Mouse (Mus musculus) retina, postnatal 7 days (tissue): ENCODE measurements around the gene P3h3.

ENCODE experiments used
- DNase-seq: peaks from one replicate; pipeline ENCODE4 v3.0.0-alpha.2; 2012; ENCODE audit warnings: low read depth, low spot score

The P3h3 gene

DNA sequence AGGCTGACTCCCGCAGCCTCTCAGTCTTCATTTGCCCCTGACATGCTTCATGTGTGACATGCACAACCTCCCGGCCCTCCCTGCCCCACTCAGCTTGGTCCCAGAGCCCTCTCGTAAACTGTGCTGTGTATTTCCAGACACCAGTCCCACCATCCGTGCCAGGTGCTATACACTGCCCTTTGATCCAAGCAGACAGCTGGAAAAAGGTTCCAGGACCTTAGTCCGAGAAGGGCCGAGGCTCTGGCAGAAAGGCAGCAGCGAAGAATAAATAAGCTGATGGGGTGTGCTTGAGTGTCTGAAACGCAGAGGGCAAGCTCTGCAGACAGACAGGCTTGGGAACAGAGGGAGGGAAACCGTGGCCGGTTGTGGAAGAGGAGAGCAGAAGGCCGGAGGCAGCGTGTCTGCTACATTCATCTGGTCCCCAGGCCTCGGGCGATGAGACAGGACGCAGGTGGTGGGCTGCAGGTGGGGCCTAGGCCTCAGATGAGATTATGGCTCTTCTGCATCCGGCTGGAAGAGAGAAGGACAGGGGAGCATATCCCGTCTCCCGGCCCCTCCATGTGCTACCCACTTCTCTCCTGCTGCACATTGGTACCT lies 8.3 kb upstream of the P3h3 start:
- no peak for DNase-seq

DNA sequence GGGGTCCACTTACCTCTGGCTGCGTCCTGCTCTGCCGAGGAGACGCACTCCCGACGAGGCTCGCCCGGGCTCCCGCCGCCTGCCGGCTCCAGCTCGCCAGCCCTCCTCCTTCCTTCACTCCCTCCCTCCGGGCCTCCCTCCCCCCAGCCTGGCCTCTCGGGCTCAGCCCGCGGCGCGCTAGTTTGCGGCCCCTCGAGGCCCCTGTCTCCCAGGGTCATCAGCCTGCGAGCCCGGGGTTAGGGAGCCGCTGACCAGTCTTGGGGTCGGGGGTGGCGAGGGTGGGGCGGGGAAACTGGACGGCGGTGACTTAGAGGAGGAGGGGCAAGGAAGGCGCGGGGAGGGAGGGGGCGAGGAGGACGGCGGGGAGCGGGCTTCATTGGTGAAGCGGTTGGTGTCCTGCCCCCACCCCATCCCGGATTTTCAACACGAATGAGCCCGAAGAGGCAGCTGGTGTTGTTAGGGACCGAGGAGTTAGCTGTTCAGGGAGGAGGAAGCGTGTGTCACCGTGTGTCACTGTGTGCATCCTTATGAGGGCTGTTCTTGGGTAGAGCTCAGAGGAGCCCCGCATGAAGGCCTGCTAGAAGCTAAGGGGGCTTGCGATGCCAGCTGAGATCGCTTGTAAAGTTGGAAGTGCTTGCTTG lies 6.2 kb upstream of the P3h3 start, which contains the start of gene Gpr162:
Gpr162 (minus strand) TSS at position 326 of the 641 bp plus-strand sequence.
- no peak for DNase-seq

DNA sequence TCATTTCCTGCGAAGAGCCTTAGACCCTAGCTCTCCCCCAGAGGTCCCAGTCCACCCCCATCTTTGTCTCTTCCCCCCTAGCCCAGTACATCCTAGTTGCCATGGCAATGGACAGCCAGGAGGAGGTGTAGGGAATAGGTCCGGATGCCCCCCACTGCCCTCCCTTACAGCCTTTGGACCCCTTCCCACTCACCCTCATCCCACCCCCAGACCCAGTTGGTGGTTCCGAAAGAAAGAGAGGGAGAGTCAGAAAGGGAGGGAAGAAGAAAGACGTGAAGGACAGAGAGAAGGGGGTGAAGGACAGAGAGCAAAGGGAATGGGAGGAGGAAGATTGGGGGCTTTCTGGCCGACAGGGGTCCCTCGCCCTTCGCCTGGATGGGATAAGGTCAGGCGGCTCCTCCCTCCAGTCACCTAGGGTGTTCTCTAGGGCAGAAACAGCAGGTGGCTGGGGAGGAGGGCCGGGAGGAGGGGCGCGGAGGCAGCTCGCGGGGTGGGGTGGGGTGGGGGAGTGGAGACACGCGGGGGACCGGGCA lies 5.6 kb upstream of the P3h3 start:
- no peak for DNase-seq

DNA sequence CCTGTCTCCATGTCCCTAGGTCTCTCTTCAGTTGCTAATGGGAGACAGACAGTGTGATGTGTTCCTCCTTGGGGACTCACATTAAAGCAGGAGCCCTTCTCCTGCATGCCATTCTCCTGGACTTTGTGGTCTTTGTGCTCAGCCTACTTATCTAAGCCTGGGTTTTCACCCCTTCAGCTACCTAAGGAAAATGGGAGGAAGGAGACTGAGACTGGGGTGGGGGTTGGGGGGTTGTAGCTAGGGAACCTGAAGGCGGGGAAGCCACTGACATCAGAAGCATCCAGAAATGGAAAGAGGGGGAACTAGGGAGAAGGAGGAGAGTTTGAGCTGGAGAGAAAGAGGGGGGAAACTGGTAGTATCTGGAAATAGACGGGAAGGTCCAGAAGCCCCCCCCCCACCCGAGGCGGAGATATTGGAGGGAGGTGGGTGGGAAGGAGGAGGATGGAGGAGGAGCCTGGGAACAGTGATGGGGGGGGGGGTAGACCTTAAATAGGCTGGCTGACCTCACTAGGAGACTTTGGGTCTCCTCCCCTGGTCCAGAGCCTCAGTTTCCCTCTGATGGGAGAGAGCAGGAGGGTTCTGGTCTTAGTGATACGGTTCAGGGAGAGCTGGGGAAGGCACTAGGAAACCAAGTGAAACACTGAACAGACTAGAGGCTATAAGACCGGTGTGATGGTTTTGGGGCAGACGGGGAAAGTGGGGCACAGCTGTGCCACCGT lies 5.0 kb upstream of the P3h3 start:
- DNase-seq: no peak

DNA sequence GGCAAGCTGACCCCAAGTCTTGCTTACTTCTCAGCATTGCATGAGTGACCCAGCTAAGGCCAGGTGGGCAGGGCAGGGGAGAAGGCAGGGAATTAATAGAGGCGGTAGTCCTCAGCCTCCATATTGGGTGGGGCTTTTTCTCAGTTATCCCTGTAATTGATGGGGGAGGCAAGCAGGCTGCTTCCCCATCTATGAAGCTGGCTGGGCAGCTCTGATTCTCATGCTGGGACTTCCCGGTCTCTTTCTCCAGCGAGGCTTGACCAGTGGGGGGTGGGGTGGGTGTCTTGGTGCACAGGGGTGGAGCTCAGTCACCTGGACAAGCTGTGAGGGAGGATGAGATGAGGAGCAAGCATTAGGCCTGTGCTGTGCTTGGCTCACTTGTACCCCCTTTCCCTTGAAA lies 4.2 kb upstream of the P3h3 start:
- DNase-seq: no peak

DNA sequence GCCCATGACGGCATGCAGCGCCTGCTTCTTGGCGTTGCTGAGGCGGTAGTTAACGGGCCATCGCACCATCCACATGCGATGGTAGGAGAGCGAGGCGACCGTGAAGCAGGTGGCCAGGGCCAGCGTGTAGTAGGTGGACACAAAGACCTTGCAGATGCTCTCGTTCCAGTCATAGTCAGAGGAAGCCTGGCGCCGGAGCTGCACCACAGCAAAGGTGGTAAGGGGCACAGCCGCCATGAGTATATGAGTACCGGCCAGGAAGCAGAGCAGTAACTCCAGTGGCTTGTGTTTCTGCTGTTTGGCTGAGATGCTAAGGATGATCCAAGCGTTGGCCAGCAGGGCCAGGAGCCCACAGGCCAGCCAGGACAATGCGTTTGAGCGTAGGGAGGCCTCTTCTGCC lies 3.7 kb upstream of the P3h3 start:
- no peak for DNase-seq

DNA sequence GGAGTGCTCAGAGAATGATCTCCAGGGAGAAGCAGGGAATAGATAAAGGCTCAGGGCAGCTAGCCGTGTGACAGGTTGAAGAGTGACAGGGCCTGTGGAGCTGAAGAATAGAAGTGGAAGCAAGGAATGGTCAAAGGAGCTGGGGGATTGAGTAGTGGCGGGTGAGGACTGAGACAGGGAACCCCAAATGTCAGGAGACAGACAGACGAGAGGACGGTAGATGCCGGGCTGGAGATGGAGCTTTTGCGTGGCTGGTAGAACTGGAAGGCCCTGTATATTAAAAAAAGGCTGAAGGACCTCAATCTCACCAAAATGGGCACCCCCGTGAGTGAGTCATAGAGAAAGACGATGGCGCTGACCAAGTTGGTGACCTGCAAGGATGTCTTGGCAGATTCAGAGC lies 3.0 kb upstream of the P3h3 start:
- no peak for DNase-seq

DNA sequence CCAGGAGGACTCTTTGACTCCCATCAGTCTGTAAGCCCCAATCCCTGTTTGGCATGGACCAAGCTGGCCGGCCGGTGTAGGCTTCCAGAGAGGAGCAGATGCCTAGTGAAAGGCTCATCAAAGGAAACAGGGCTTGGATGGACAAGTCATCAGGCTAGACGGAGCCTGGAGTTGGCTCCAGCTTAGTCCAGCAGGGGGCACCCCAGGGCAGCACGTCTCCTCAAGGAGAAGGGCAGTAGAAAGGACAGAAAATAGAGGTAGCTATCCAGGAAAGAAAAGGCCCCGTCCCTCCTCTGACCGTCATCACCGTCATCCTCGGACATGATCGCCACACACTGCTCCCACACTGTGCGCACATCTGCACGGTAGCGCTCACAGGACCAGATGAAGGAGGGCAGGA lies 2.2 kb upstream of the P3h3 start:
- peak; percentile 81 for DNase-seq

DNA sequence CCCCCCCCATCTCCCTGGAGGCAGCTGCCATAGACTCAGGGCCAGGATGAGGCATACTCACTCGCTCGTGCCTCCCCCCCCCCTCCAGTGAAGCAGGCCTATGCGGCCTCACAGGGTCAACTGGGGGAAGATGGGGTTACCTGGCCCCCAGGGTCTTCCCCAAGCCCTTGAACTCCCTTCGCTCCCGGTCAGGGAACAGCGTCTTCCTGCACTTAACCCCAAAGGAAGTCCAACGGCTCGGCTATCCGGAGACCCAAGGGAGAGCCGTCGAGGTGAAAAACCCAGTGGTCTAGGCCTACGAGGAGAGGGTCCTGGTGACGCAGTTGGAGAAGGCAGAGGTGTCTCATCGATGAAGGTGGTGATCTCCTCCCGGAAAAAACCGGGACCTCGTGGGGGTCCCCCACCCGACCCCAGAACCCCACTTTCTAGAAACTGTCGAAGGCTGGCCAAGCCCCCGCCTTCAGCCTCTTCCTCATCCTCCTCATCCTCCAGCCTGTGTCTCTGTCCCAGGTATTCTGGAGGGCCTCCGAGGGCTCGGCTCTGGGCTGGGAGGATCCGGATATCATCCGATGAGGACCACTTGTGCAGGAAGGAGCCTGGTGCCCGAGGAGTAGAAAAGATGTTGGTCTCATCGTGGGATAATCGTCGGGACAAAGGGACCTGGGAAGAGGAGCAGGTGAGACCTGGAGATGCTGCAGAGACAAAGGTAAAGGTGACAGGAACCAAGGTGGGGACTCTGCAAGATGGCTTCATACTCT lies 1.2 kb upstream of the P3h3 start:
- no peak for DNase-seq

DNA sequence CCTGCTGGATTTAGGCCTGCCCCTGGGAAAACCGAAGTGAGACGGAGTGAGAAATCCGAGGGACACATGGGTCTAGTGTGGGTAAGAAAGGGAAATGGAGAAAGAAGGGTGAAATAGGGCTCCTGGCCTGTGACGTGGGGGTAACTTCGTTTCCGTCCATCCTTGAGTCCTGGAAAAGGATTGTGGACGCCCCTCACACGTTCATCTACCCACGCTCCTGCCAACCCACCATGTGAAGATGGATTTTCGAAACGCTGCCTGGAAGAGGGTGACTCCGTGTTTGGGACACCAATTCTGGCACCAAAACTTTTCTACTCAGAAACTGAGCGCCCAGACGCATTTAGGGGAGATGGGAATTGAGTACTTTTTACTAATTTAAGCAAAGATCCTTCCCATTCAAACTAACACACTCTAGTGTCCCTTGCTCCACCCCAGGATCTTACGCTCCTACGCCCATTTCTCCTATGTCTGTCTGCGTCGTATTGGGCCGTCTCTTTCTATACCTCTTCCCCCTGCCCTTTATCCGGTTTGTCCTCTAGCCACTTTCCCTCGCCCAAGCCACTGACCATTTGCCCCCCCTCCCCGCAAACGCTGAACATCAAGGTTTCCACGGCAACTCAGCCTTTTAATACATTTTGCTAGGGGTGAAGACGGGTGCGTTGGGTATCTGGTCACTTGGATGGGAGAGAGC lies 433 bp upstream of the P3h3 start:
- DNase-seq: no peak

DNA sequence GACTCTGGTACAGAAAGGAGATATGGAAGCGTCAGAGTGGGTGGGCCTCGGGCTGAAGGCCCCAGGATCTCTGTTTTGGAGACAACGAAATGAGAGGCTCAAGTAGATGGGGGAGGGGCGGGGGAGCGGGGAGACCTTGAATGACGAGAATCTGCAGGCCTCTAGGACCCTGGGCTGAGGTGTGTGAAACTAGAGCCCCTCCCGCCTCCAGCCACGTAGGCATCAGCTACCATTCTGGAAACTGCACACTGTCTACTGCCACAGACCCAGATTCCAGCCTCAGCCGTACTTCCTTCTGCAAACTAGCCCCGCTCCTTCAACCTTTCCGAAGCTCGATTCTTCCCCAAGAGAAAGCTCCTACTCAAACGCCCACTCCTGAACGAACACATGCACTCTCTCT lies 1.2 kb downstream of the P3h3 start:
- DNase-seq: no peak

DNA sequence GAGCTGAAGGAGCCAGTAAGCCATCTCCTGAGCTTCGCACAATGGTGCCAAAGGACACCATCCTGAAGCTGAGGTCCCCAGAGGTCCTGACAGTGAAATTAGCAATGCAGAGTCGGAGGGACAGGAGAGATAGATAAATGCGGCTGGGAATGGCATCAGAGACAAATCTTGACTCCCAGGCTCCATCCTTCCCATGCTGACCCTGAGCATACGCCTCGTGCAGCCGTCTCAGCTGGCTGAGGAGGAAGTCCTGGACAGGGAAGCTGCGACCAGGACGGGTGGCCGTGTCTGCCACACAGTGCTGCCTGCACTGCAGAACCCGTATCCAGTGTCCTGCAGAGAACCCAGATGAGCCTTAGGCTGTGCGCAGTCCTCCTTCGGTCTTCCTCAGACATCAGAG lies 2.9 kb downstream of the P3h3 start:
- DNase-seq: no peak

DNA sequence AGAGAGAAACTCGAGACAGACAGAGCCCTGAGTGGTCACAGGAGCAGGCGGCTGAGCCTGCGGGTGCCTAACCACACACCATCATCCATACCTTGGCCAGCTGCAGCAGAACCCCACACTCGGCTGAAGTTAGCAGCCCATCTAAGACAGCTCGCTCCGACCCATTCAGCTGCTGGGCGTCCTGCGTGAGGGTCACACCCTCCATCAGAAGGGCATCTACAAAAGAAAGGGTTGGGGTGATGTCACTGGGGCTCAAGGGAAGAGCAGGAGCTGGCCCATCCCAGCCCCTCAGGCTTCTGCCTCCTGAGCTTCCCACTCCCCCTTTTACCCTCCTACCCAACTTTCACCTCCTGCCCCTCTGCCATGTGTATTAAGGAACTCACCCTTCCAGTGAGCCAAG lies 7.0 kb downstream of the P3h3 start:
- no peak for DNase-seq

DNA sequence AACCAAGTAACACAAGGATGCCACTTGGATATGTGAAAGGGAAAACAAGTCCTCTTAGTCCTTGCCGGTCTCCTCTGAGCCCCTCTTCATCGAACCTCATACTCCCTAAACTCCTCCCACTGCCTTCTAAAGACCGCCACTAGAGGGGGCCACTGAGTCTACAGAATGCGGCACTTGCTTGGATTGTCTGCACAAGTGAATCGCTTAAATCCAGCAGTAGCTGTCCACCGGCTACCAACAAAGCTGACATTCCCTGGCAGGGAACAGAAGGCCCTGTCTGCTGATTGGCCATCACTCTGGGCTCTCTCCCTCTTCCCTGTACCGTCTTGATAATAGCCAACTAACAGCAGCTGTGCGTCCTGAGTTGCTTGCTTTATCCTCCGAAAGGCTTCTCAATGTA lies 10.2 kb downstream of the P3h3 start:
- DNase-seq: peak; percentile 95

DNA sequence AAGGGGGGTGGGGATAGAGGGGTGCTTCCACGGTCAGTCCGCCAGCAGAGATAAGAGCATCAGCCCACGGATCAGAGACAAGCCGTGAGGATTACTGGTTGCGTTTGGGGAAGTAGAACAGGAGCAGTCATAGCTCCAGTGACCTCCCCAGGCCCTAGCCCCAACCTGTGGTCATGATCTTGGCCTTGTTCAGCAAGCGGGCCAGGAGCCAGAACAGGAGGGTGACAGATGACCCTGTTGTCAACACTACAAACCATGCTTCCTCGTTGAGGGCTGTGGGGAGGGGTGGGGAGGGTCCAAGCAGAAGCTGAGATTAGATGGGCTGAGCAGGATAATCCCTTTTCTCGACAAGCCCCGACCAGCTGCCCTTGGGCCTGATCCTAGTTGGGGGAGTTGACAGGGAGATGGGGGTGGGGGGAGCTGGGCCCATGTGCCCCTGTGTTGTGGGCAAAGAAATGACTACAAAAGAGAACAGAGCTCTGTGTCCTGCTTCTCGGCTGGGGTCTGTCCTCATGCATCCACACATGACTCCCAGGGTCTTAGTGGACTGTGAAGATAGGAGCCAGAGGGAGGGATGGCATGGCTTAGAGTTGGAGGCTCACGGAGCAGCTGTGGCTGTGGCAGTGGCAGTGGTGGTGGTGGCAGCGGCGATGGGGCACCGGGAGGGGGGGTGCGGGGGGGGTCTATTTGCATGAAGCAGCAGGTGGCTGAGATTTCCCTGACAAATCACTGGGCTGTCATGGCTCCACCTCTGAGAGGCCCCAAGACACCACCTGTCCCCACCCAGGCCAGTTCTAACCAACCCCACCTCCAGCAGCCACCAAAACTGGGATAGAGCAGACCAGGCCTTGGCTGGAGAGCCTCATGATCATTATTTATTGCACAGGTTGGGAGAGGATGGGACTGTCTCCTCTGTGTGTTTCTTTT lies 17.0 kb downstream of the P3h3 start, which contains the start of gene Gnb3:
Gnb3 (minus strand) TSS at position 35 of the 927 bp plus-strand sequence.
- peak; percentile 94 for DNase-seq

DNA sequence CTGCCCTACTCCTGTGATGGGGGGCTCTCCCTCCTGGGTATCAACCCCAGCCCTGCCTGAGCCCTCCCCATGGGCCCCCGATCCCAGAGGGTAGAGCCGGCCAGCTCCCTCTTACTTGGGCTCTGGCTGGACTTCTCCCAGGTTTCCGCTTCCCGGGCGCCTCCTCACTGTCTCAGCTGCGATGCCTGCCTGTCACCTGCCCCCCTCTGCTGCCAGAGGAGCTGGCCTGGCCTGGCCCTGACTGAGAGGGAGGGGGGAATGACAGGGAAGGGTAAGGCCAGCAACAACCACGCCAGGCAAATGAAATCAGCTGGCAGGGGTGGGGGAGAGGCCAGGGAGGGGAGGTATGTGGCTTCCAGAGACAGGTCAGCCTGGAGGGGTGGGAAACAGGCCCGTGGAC lies 17.7 kb downstream of the P3h3 start:
- no peak for DNase-seq

DNA sequence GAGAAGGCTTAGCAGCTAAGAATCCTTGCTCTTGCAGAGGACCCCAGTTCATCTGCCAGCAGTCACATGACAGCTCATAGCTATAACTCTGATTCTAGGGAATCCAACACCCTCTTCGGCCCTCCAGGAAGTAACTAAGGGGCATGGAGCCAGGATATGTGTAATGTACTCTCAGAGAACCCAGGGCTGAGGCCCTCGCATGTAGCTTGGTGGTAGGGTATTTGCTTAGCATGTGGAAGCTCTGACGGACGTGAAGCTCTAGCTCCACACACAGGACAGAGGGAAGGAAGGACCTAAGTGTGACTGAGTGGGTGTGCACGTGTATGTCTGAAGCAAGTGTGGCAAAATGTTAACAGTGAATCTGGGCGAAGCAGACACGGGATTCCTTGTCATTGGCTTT lies 21.1 kb downstream of the P3h3 start:
- no peak for DNase-seq

DNA sequence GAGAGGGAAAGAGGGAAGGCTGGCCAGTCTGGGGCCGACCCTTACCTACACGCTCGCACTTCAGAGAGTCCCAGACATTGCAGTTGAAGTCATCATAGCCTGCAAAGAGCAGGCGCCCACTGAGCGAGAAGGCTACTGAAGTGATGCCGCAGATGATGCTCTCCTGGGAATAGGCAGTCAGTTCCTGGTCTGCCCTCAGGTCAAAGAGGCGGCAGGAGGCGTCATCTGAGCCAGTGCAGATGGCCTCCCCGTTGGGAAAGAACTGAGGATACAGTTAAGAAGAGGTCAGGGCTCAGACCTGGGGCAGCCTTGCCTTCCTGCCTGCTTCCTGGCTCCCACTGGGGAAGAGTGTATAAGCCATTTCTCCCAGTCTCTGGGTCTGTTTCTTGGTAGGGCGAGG lies 22.0 kb downstream of the P3h3 start:
- DNase-seq: no peak

DNA sequence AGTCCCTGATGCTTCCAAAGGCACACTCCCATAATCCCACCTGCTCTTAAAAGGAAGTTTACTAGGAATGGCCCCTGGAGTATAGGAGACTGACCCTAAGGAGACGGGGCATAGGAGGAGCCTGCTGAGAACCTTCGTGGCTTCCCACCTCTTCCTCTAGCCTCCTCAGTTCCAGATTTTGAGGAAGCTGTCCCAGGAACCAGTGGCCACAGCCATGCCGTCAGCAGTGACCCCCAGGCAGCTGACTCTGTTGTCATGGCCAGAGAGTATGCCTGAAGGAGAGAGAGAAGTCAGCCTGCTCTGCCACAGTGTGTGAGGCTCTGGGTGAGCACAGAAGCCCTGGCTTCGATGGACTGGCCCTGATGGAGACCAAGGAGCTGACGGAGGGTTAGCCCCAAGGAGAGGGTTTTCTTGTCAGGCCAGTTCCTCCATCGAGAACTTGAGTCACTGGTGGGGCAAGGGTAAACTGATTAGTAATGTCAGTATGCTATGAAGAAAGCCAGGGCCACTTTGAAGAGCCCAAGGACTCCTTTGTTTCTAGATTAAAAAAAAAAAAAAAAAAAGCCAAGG lies 23.0 kb downstream of the P3h3 start:
- DNase-seq: no peak

DNA sequence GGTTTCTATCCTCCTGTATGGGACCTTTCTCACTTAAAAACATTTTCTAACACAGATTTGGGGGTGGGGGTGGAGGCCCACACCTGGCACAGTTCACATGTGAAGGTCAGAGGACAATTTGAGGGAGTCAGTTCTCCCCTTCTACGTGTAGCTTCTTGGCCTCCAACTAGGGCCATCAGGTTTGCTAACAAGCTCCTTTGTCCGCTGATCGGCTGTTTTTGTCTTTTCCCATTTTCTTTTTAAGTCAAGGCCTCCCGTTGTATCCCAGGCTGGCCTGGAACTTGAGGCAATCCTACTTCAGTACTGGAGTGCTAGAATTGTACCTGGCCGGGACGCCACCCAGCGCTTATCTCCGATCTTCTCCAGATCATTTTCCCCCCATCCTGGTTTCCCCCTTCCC lies 25.9 kb downstream of the P3h3 start:
- no peak for DNase-seq
